Mouse (Mus musculus): ENCODE measurements around the gene Hist1h4a. TPM values are rescaled to one million over a fixed set of nuclear protein-coding genes. Genes with fewer than 3 reads are reported as not detected.
"Not testable (repeated sequence)": the region's sequence is repeated elsewhere in the genome, so short reads cannot be mapped to it uniquely, and the experiment has no call there.

Hist1h4a gene
- polyA plus RNA-seq, 1 experiment from 2014 or later, result not detected

GRCm38 (mm10) chr13:23737091-23737490, 23.9 kb downstream of the Hist1h4a start:
- Histone ChIP-seq H3K27ac (no peak overlapping the region), H3K9me3 (no peaks in the 10 kb centered on the region), H3K4me2 (no peak overlapping the region), H3K36me3 (replicated peaks) (no peaks in the 10 kb centered on the region), H3K4me3 (replicated peaks) (no peak overlapping the region), H3K9ac (no peak overlapping the region), H3K27me3 (no peaks in the 10 kb centered on the region), H3K4me1 (peaks cover 22% of the 10 kb centered on the region)
- 78% methylated on average over 5 of the region's 5 CpGs for WGBS
- no peak for ATAC-seq (ENCODE audit: low FRiP score)

- Histone ChIP-seq H3K4me2 (no peak overlapping the region), H3K9me3 (no peaks in the 10 kb centered on the region), H3K4me3 (replicated peaks) (no peak overlapping the region), H3K9ac (no peak overlapping the region), H3K36me3 (replicated peaks) (no peaks in the 10 kb centered on the region), H3K4me1 (no peaks in the 10 kb centered on the region), H3K27ac (no peak overlapping the region), H3K27me3 (no peaks in the 10 kb centered on the region)
- WGBS, result 23% methylated on average over 8 of the region's 8 CpGs
- no peak for ATAC-seq (ENCODE audit: low FRiP score)
These were observed 28.8 kb downstream of the Hist1h4a start for GRCm38 (mm10) chr13:23732156-23732804.

- Histone ChIP-seq H3K36me3 (replicated peaks) (no peaks in the 10 kb centered on the region), H3K4me3 (replicated peaks) (no peak overlapping the region), H3K27ac (no peak overlapping the region), H3K9ac (no peak overlapping the region), H3K27me3 (no peaks in the 10 kb centered on the region), H3K9me3 (no peaks in the 10 kb centered on the region), H3K4me1 (no peaks in the 10 kb centered on the region), H3K4me2 (no peak overlapping the region)
- no peak for ATAC-seq (ENCODE audit: low FRiP score)
- WGBS, result 64% methylated on average over 8 of the region's 8 CpGs
These were observed 30.6 kb downstream of the Hist1h4a start for GRCm38 (mm10) chr13:23730479-23730878.

- ATAC-seq (ENCODE audit: low FRiP score), result no peak
- H3K9me3 ChIP-seq, result no peaks in the 10 kb centered on the region
- no peaks in the 10 kb centered on the region for H3K27me3 ChIP-seq
- no peaks in the 10 kb centered on the region for H3K36me3 ChIP-seq (replicated peaks)
- H3K4me1 ChIP-seq, result no peaks in the 10 kb centered on the region
- H3K27ac ChIP-seq, result no peak overlapping the region
- 94% methylated on average over 5 of the region's 5 CpGs for WGBS
- no peak overlapping the region for H3K9ac ChIP-seq
- H3K4me3 ChIP-seq (replicated peaks), result no peak overlapping the region
- H3K4me2 ChIP-seq, result no peak overlapping the region
These were observed 31.3 kb downstream of the Hist1h4a start for GRCm38 (mm10) chr13:23729706-23730105.

- H3K27me3 ChIP-seq, result no peaks in the 10 kb centered on the region
These were observed 31.9 kb downstream of the Hist1h4a start for GRCm38 (mm10) chr13:23729192-23729525.

GRCm38 (mm10) chr13:23728472-23729191, 32.4 kb downstream of the Hist1h4a start:
- Histone ChIP-seq H3K27me3 (no peaks in the 10 kb centered on the region), H3K9me3 (no peaks in the 10 kb centered on the region), H3K27ac (no peak overlapping the region), H3K9ac (no peak overlapping the region), H3K4me2 (no peak overlapping the region), H3K4me1 (no peaks in the 10 kb centered on the region), H3K4me3 (replicated peaks) (no peak overlapping the region), H3K36me3 (replicated peaks) (no peaks in the 10 kb centered on the region)
- no peak for ATAC-seq (ENCODE audit: low FRiP score)
- WGBS, result 91% methylated on average over 18 of the region's 18 CpGs

More at GRCm38 (mm10) chr13:23729192-23729525, 31.9 kb downstream of the Hist1h4a start:
- Histone ChIP-seq H3K9ac (no peak overlapping the region), H3K36me3 (replicated peaks) (no peaks in the 10 kb centered on the region), H3K27ac (no peak overlapping the region), H3K9me3 (no peaks in the 10 kb centered on the region), H3K4me1 (no peaks in the 10 kb centered on the region), H3K4me2 (no peak overlapping the region), H3K4me3 (replicated peaks) (no peak overlapping the region)
- 95% methylated on average over 9 of the region's 9 CpGs for WGBS
- ATAC-seq (ENCODE audit: low FRiP score), result no peak

- no peak overlapping the region for H3K4me3 ChIP-seq (replicated peaks)
These were observed 35.8 kb downstream of the Hist1h4a start for GRCm38 (mm10) chr13:23725213-23725612.

GRCm38 (mm10) chr13:23724239-23724638, 36.8 kb downstream of the Hist1h4a start:
- H3K27ac ChIP-seq, result no peak overlapping the region
- H3K9ac ChIP-seq, result no peak overlapping the region
- no peaks in the 10 kb centered on the region for H3K27me3 ChIP-seq
- WGBS, result 91% methylated on average over 4 of the region's 4 CpGs
- H3K9me3 ChIP-seq, result no peaks in the 10 kb centered on the region
- no peaks in the 10 kb centered on the region for H3K4me1 ChIP-seq
- H3K36me3 ChIP-seq (replicated peaks), result no peaks in the 10 kb centered on the region
- H3K4me2 ChIP-seq, result no peak overlapping the region
- ATAC-seq (ENCODE audit: low FRiP score), result no peak
- no peak overlapping the region for H3K4me3 ChIP-seq (replicated peaks)

More at GRCm38 (mm10) chr13:23725213-23725612, 35.8 kb downstream of the Hist1h4a start:
- H3K27ac ChIP-seq, result no peak overlapping the region
- no peaks in the 10 kb centered on the region for H3K27me3 ChIP-seq
- no peak for ATAC-seq (ENCODE audit: low FRiP score)
- no peak overlapping the region for H3K9ac ChIP-seq
- no peaks in the 10 kb centered on the region for H3K4me1 ChIP-seq
- H3K36me3 ChIP-seq (replicated peaks), result no peaks in the 10 kb centered on the region
- no peak overlapping the region for H3K4me2 ChIP-seq
- WGBS, result no CpG with 5 or more reads among the region's 1 CpGs
- no peaks in the 10 kb centered on the region for H3K9me3 ChIP-seq

- H3K9ac ChIP-seq; H3K27me3 ChIP-seq; H3K4me1 ChIP-seq; H3K4me2 ChIP-seq; H3K4me3 ChIP-seq (replicated peaks); H3K36me3 ChIP-seq (replicated peaks); H3K27ac ChIP-seq; ATAC-seq (ENCODE audit: low FRiP score); H3K9me3 ChIP-seq: not testable (repeated sequence)
- 17% methylated on average over 2 of the region's 2 CpGs for WGBS
These were observed 43.3 kb downstream of the Hist1h4a start for GRCm38 (mm10) chr13:23717593-23718245.

- Histone ChIP-seq H3K27me3 (no peaks in the 10 kb centered on the region), H3K4me1 (no peaks in the 10 kb centered on the region), H3K9ac (no peak overlapping the region), H3K36me3 (replicated peaks) (no peaks in the 10 kb centered on the region), H3K4me2 (no peak overlapping the region), H3K27ac (no peak overlapping the region), H3K9me3 (no peaks in the 10 kb centered on the region), H3K4me3 (replicated peaks) (no peak overlapping the region)
- ATAC-seq (ENCODE audit: low FRiP score), result no peak
- 64% methylated on average over 11 of the region's 11 CpGs for WGBS
These were observed 43.9 kb downstream of the Hist1h4a start for GRCm38 (mm10) chr13:23717176-23717575.

- H3K9me3 ChIP-seq, result no peaks in the 10 kb centered on the region
- no peak overlapping the region for H3K4me2 ChIP-seq
- no peaks in the 10 kb centered on the region for H3K36me3 ChIP-seq (replicated peaks)
- no peak for ATAC-seq (ENCODE audit: low FRiP score)
- 86% methylated on average over 5 of the region's 5 CpGs for WGBS
- H3K4me1 ChIP-seq, result no peaks in the 10 kb centered on the region
- H3K27me3 ChIP-seq, result no peaks in the 10 kb centered on the region
- no peak overlapping the region for H3K9ac ChIP-seq
- H3K4me3 ChIP-seq (replicated peaks), result no peak overlapping the region
- H3K27ac ChIP-seq, result no peak overlapping the region
These were observed 44.6 kb downstream of the Hist1h4a start for GRCm38 (mm10) chr13:23716261-23717042.

Measured in forebrain, embryonic 12.5 days (tissue).